Mouse (Mus musculus): ENCODE measurements around the gene Itpr2.

- no peak for TF ChIP-seq CTCF (IDR thresholded peaks at IDR 0.05; ENCODE audit: low read depth, low read length)
- TF ChIP-seq POLR2A (IDR thresholded peaks at IDR 0.05; ENCODE audit: insufficient read depth, low read length): no peak
These were observed 272.5 kb downstream of the Itpr2 start for GRCm38 (mm10) chr6:146229519-146229918.
